ENCODE assay signal across 10 mouse cellular contexts in genomic region chr6:61902715-61903114, GRCm38 (mm10).
DNase-seq lines count a peak whose midpoint lies in the region; ATAC-seq and TF ChIP-seq lines count a peak whose summit lies in the region.
"Had no signal": no experiment of that assay in that cellular context is flagged by ENCODE, and none has a peak within 500 bp of the region (broad histone marks: within the 10 kb centered on the region; RNA-seq: fewer than 3 reads in every experiment).

No protein-coding gene starts in this region.

- peak; percentile 67; the same call in 1 of the 2 replicates for ATAC-seq in frontal cortex, adult (ENCODE audit: low TSS enrichment)
- ATAC-seq in lung, postnatal 0 days, result no peak

- H3K36me3 ChIP-seq in lung, postnatal 0 days (ENCODE audit: insufficient read depth, low read length), result no peaks in the 10 kb centered on the region
- H3K36me3 ChIP-seq: heart, embryonic 15.5 days; neural tube, embryonic 12.5 days had no signal

- intact Hi-C loops in left cerebral cortex, adult 2 months (cut with DNase I), result loop anchor here (10.0 kb wide), 2 partner anchors 518 to 548 kb away; no protein-coding TSS in a partner anchor

- DNase-seq in frontal cortex, postnatal 14 days (ENCODE audit: low spot score in 2 of 2), result no peak
- no peak for DNase-seq in lung, postnatal 0 days (ENCODE audit: low spot score)
- no peak for DNase-seq in lung, postnatal 25 days (ENCODE audit: low spot score)
- DNase-seq in brain, adult 2 months (ENCODE audit: low read depth, low spot score), result peak; percentile 36
- DNase-seq in left cerebral cortex, adult 2 months (ENCODE audit: extremely low spot score in 1 of 2, low spot score in 2 of 2), result no peak
- DNase-seq in thymus, postnatal 14 days, result no peak
- DNase-seq in thymus, postnatal 36 days, result no peak

- H3K4me3 ChIP-seq in lung, postnatal 0 days (ENCODE audit: low read depth, low read length), result no peak overlapping the region
- no peak overlapping the region for H3K4me3 ChIP-seq in left cerebral cortex, adult 2 months
- H3K4me3 ChIP-seq: heart, embryonic 15.5 days; neural tube, embryonic 12.5 days had no signal

- no peak overlapping the region for H3K27ac ChIP-seq in lung, postnatal 0 days (ENCODE audit: low read length)
- H3K27ac ChIP-seq in left cerebral cortex, adult 2 months, result no peak overlapping the region
- H3K27ac ChIP-seq: heart, embryonic 15.5 days; neural tube, embryonic 12.5 days had no signal

- 18% methylated on average over 1 of the region's 1 CpGs for WGBS in lung, postnatal 0 days

- no peaks in the 10 kb centered on the region for H3K4me1 ChIP-seq in lung, postnatal 0 days (ENCODE audit: insufficient read depth, low read depth, low read length)
- H3K4me1 ChIP-seq: heart, embryonic 15.5 days; neural tube, embryonic 12.5 days had no signal

- no peaks in the 10 kb centered on the region for H3K9me3 ChIP-seq in lung, postnatal 0 days (ENCODE audit: low read length)
- H3K9me3 ChIP-seq: heart, embryonic 15.5 days; neural tube, embryonic 12.5 days had no signal

- TF ChIP-seq EP300 in lung, postnatal 0 days (IDR thresholded peaks at IDR 0.05), result no peak

- no peaks in the 10 kb centered on the region for H3K27me3 ChIP-seq in lung, postnatal 0 days (replicated peaks; ENCODE audit: insufficient read depth, low read length)
- H3K27me3 ChIP-seq: heart, embryonic 15.5 days; neural tube, embryonic 12.5 days had no signal

- TF ChIP-seq CTCF in lung, postnatal 0 days (IDR thresholded peaks at IDR 0.05), result peak; percentile 54
- TF ChIP-seq CTCF in left cerebral cortex, adult 2 months (IDR thresholded peaks at IDR 0.05), result peak; percentile 52

- H3K4me2 ChIP-seq in lung, postnatal 0 days (replicated peaks; ENCODE audit: low read depth, low read length), result no peak overlapping the region
- H3K4me2 ChIP-seq: heart, embryonic 15.5 days; neural tube, embryonic 12.5 days had no signal

- H3K9ac ChIP-seq in lung, postnatal 0 days (replicated peaks; ENCODE audit: low read depth), result no peak overlapping the region
- H3K9ac ChIP-seq: heart, embryonic 15.5 days; neural tube, embryonic 12.5 days had no signal
